8 mouse cellular contexts compared by ENCODE assay signal in the genomic region with DNA sequence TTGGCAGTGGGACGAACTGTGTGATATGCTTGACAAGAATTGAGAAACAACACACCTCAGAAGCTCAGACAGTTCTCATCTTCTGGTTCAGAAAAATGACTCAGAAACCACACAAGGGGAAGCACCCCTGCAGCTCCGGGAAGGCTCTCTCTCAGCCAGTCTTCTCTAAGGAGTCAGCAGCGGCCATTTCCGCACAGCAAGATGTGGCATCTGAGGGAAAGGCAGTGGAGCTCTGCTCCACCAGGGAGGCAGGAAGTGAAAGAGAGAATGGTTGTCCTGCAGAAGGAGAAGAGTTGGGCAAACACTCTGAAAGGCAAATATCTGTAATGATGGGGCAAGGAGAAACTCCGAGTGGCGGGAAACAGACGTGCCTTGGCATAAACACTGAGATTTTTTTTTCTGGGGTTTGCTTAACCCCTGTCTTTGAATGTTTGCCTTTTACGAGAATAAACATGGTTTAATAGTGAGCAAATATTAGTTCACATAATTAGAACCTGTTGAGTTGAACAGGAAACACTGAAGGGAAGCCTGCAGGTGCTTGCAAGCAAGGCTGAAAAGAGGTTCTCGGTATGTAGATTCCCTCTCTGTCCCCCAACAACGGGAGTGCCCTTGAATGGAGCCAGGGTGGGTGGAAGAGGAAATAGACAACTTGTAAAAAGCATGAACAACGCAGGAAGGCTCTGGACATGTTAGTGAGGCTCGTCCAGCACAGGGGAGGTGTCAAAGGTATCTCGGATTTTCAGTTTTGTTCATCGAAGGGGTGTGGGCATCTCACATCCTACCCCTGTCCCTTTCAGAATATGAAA.
A peak's percentile ranks its signal among the peaks of the same experiment; 100 is the strongest.
DNase-seq lines count a peak whose midpoint lies in the region; ATAC-seq and TF ChIP-seq lines count a peak whose summit lies in the region.

No protein-coding gene starts in this region.

- TF ChIP-seq CTCF in MEL (IDR thresholded peaks at IDR 0.05 in 2 of 3, conservative IDR thresholded peaks at IDR 0.05 in 1 of 3; ENCODE audit: control insufficient read depth in 1 of 3, insufficient read depth in 1 of 3, low read depth in 2 of 3, low read length in 3 of 3, poor library complexity in 1 of 3, severe bottlenecking in 1 of 3), result no peak

- TF ChIP-seq EP300 in MEL (IDR thresholded peaks at IDR 0.05; ENCODE audit: low read depth in 1 of 2, low read length in 2 of 2), result no peak

- TF ChIP-seq RAD21 in MEL (IDR thresholded peaks at IDR 0.05; ENCODE audit: low read depth, low read length), result no peak

- H3K36me3 ChIP-seq in hindbrain, embryonic 12.5 days, result no peaks in the 10 kb centered on the region
- H3K36me3 ChIP-seq in hindbrain, embryonic 11.5 days (ENCODE audit: control insufficient read depth, insufficient read depth, low read length), result no peaks in the 10 kb centered on the region
- H3K36me3 ChIP-seq in MEL (ENCODE audit: control insufficient read depth in 1 of 2, insufficient read depth in 2 of 2, low read length in 2 of 2), result peaks cover 0 to 5% of the 10 kb centered on the region in 2 experiments; a peak in 1 of 4 replicates
- no peaks in the 10 kb centered on the region for H3K36me3 ChIP-seq in heart, embryonic 11.5 days (ENCODE audit: control insufficient read depth, insufficient read depth, low read length)
- no peaks in the 10 kb centered on the region for H3K36me3 ChIP-seq in megakaryocyte, embryonic 14.5 days (replicated peaks; ENCODE audit: low read length)

- no peaks in the 10 kb centered on the region for H3K79me2 ChIP-seq in MEL (ENCODE audit: control insufficient read depth, insufficient read depth, low read length, poor library complexity)

- no peaks in the 10 kb centered on the region for H3K9me3 ChIP-seq in hindbrain, embryonic 12.5 days (replicated peaks)
- no peaks in the 10 kb centered on the region for H3K9me3 ChIP-seq in hindbrain, embryonic 11.5 days (ENCODE audit: control insufficient read depth, low read length)
- no peaks in the 10 kb centered on the region for H3K9me3 ChIP-seq in MEL (replicated peaks; ENCODE audit: insufficient read depth, low read length)
- H3K9me3 ChIP-seq in heart, embryonic 11.5 days (replicated peaks; ENCODE audit: control insufficient read depth, low read length), result no peaks in the 10 kb centered on the region
- peaks cover 9% of the 10 kb centered on the region for H3K9me3 ChIP-seq in megakaryocyte, embryonic 14.5 days

- H3K4me1 ChIP-seq in hindbrain, embryonic 12.5 days, result peaks cover 15% of the 10 kb centered on the region
- H3K4me1 ChIP-seq in hindbrain, embryonic 11.5 days (replicated peaks; ENCODE audit: control insufficient read depth, insufficient read depth, low read length), result 0 out of 2 replicates have a peak, but pooled peaks cover 2% of the 10 kb centered on the region
- H3K4me1 ChIP-seq in MEL (ENCODE audit: control insufficient read depth in 1 of 2, insufficient read depth in 2 of 2, low read length in 2 of 2), result peaks cover 4 to 21% of the 10 kb centered on the region in 2 experiments; a peak in 3 of 4 replicates
- H3K4me1 ChIP-seq in heart, embryonic 11.5 days (ENCODE audit: control insufficient read depth, insufficient read depth, low read length), result peaks cover 7% of the 10 kb centered on the region; the same call in 1 of the 2 replicates
- H3K4me1 ChIP-seq in megakaryocyte, embryonic 14.5 days, result peaks cover 55% of the 10 kb centered on the region

- H3K27ac ChIP-seq in hindbrain, embryonic 12.5 days, result 0 out of 2 replicates have a peak overlapping the region, but pooled peaks have one; percentile 12
- no peak overlapping the region for H3K27ac ChIP-seq in hindbrain, embryonic 11.5 days (ENCODE audit: low read depth, low read length)
- H3K27ac ChIP-seq in MEL (ENCODE audit: control insufficient read depth, low read depth, low read length), result no peak overlapping the region
- peak overlapping the region; percentile 3; the same call in 1 of the 2 replicates for H3K27ac ChIP-seq in heart, embryonic 11.5 days (ENCODE audit: low read depth, low read length)

- H3K27me3 ChIP-seq in hindbrain, embryonic 12.5 days, result no peaks in the 10 kb centered on the region
- no peaks in the 10 kb centered on the region for H3K27me3 ChIP-seq in hindbrain, embryonic 11.5 days (ENCODE audit: control insufficient read depth, insufficient read depth, low read length)
- H3K27me3 ChIP-seq in MEL (ENCODE audit: control insufficient read depth in 1 of 2, insufficient read depth in 2 of 2, low read length in 2 of 2), result peaks cover 3 to 13% of the 10 kb centered on the region in 2 experiments
- H3K27me3 ChIP-seq in heart, embryonic 11.5 days (ENCODE audit: control insufficient read depth, insufficient read depth, low read length), result no peaks in the 10 kb centered on the region
- peaks cover 27% of the 10 kb centered on the region for H3K27me3 ChIP-seq in megakaryocyte, embryonic 14.5 days (replicated peaks)

- H3K4me3 ChIP-seq in hindbrain, embryonic 12.5 days, result no peak overlapping the region
- no peak overlapping the region for H3K4me3 ChIP-seq in hindbrain, embryonic 11.5 days (ENCODE audit: low read depth, low read length)
- peak overlapping the region; percentile 39 to 56 for H3K4me3 ChIP-seq in MEL (ENCODE audit: control insufficient read depth in 1 of 2, insufficient read depth in 1 of 2, low read depth in 2 of 2, low read length in 2 of 2)
- H3K4me3 ChIP-seq in heart, embryonic 11.5 days (ENCODE audit: low read depth, low read length), result no peak overlapping the region
- peak overlapping the region; percentile 87 for H3K4me3 ChIP-seq in megakaryocyte, embryonic 14.5 days (replicated peaks)

- no peak overlapping the region for H3K9ac ChIP-seq in hindbrain, embryonic 12.5 days
- no peak overlapping the region for H3K9ac ChIP-seq in hindbrain, embryonic 11.5 days (ENCODE audit: low read depth, low read length)
- H3K9ac ChIP-seq in MEL (ENCODE audit: control insufficient read depth, low read depth, low read length, poor library complexity, severe bottlenecking), result peak overlapping the region; percentile 35
- H3K9ac ChIP-seq in heart, embryonic 11.5 days (ENCODE audit: low read depth, low read length), result no peak overlapping the region

- 65% methylated on average over 14 of the region's 14 CpGs for WGBS in hindbrain, embryonic 12.5 days
- WGBS in hindbrain, embryonic 11.5 days, result 68% methylated on average over 14 of the region's 14 CpGs
- 60% methylated on average over 14 of the region's 14 CpGs for WGBS in heart, embryonic 11.5 days (ENCODE audit: insufficient replicate concordance)

- ATAC-seq in hindbrain, embryonic 12.5 days (ENCODE audit: low FRiP score), result no peak
- ATAC-seq in hindbrain, embryonic 11.5 days (ENCODE audit: low FRiP score), result no peak
- no peak for ATAC-seq in heart, embryonic 11.5 days (replicated peaks; ENCODE audit: insufficient number of reproducible peaks, low FRiP score, low TSS enrichment)

- no peak for TF ChIP-seq POLR2A in MEL (IDR thresholded peaks at IDR 0.05; ENCODE audit: control insufficient read depth in 1 of 2, insufficient read depth in 1 of 2, low read depth in 1 of 2, low read length in 2 of 2, poor library complexity in 1 of 2)

- DNase-seq in hindbrain, embryonic 11.5 days (ENCODE audit: low spot score), result no peak
- peak; percentile 76 for DNase-seq in MEL (ENCODE audit: low read depth, low spot score)
- DNase-seq in kidney, postnatal 25 days, result peak; percentile 25 to 68
- DNase-seq in thymus, postnatal 14 days, result peak; percentile 72
- DNase-seq in frontal cortex, adult 2 months (ENCODE audit: extremely low spot score in 1 of 2, low spot score in 1 of 2), result no peak

- no peak overlapping the region for H3K4me2 ChIP-seq in hindbrain, embryonic 12.5 days (replicated peaks)
- no peak overlapping the region for H3K4me2 ChIP-seq in hindbrain, embryonic 11.5 days (replicated peaks; ENCODE audit: low read depth, low read length)
- H3K4me2 ChIP-seq in heart, embryonic 11.5 days, result no peak overlapping the region

TF ChIP-seq in MEL, 35 proteins besides CTCF, POLR2A, EP300 and RAD21:
- TF ChIP-seq NELFE (IDR thresholded peaks at IDR 0.05; ENCODE audit: low read depth, low read length) (no peak), TBP (IDR thresholded peaks at IDR 0.05; ENCODE audit: low read depth, low read length) (no peak; the same call in 1 of the 2 replicates), RCOR1 (IDR thresholded peaks at IDR 0.05; ENCODE audit: low read depth, low read length) (no peak), MYC (IDR thresholded peaks at IDR 0.05; ENCODE audit: low read depth, low read length) (no peak), GATA1 (IDR thresholded peaks at IDR 0.05; ENCODE audit: low read depth, low read length) (no peak), MEF2A (IDR thresholded peaks at IDR 0.05; ENCODE audit: extremely low read depth, insufficient replicate concordance, low read depth, low read length, poor library complexity, severe bottlenecking) (no peak), MYB (IDR thresholded peaks at IDR 0.05; ENCODE audit: low read depth, low read length) (no peak)

Comparison
In these comparisons a context has a peak if more than half of its experiments do, and no peak if none do; other contexts are left out.
1. H3K27ac ChIP-seq: peak in hindbrain, embryonic 12.5 days (single experiment) and heart, embryonic 11.5 days (single experiment); none in hindbrain, embryonic 11.5 days (single experiment) and MEL (single experiment).
2. H3K4me3 ChIP-seq: peak in MEL (2 of 2) and megakaryocyte, embryonic 14.5 days (single experiment); none in hindbrain, embryonic 12.5 days (single experiment), hindbrain, embryonic 11.5 days (single experiment) and heart, embryonic 11.5 days (single experiment).
3. DNase-seq: peak in MEL (single experiment), kidney, postnatal 25 days (2 of 2) and thymus, postnatal 14 days (single experiment); none in hindbrain, embryonic 11.5 days (single experiment) and frontal cortex, adult 2 months (0 of 2).